Mouse (Mus musculus) heart, postnatal 36 days (tissue): Measurements from ENCODE around the gene Als2cr12. TPM values are rescaled to one million over a fixed set of nuclear protein-coding genes. Genes with fewer than 3 reads are reported as not detected.
"Not testable (repeated sequence)": the region's sequence is repeated elsewhere in the genome, so short reads cannot be mapped to it uniquely, and the experiment has no call there.

Experiments
- DNase-seq, 2 experiments: peaks; one replicate each; pipeline ENCODE4 v3.0.0; 2021 to 2022
- intact Hi-C: fragments of 180-260 bp; cut with DNase I; formaldehyde crosslinking; loops from one replicate; pipeline ENCODE4 v1.15.1; 2025
- total RNA-seq, 2 experiments: library from RNA; stranded (reverse); gene quantifications; 2 replicates each; pipeline ENCODE4 v1.2.3; 2021

The Als2cr12 gene
- total RNA-seq = not detected

GRCm38 (mm10) chr1:58695810-58696209 lies at the start of gene Als2cr12:
Gene Als2cr12, minus strand, starts transcription at chr1:58695989.
- DNase-seq, intact Hi-C loops: not testable (repeated sequence)

DNA sequence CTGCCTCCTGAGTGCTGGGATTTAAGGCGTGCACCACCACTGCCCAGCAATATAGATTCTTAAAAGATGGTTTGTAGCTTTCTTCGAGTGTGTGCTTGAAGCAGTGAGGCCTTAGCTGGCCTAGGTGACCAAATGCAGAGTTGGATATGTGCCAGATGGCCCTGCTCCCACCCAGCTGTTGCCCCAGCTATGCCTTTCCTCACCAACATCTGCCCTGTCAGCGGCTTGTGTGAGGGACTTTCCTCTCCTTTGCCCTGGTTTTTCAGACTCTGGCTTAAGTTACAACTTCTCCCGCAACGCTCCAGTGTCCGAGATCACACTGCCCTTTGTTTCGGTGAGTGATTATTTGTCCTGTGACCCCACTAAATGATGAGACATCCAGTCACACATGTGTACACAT lies 48.9 kb upstream of the Als2cr12 start:
- DNase-seq = no peak
- intact Hi-C loops = loop anchor here (5.0 kb wide), 4 partner anchors 32 to 182 kb away; partner anchors contain the start of genes Cflar, Fam126b and Ndufb3

- no peak for DNase-seq
- intact Hi-C loops = loop anchor here (5.0 kb wide), 1 partner anchor 106 kb away; no protein-coding TSS in a partner anchor
Observed at GRCm38 (mm10) chr1:58743252-58743651, 47.5 kb upstream of the Als2cr12 start.

GRCm38 (mm10) chr1:58742571-58743021 lies 46.8 kb upstream of the Als2cr12 start:
- no peak for DNase-seq
- intact Hi-C loops = loop anchor here (5.0 kb wide), 1 partner anchor 105 kb away; no protein-coding TSS in a partner anchor

- no peak for DNase-seq
- intact Hi-C loops = no loop called here
Observed at GRCm38 (mm10) chr1:58739529-58739928, 43.7 kb upstream of the Als2cr12 start.

GRCm38 (mm10) chr1:58736968-58737367 lies 41.2 kb upstream of the Als2cr12 start:
- intact Hi-C loops = no loop called here
- no peak for DNase-seq

GRCm38 (mm10) chr1:58735962-58736361 lies 40.2 kb upstream of the Als2cr12 start:
- DNase-seq = no peak
- intact Hi-C loops = no loop called here

GRCm38 (mm10) chr1:58734043-58734920 lies 38.5 kb upstream of the Als2cr12 start:
- intact Hi-C loops = no loop called here
- DNase-seq = no peak

- intact Hi-C loops = no loop called here
- DNase-seq = no peak
Observed at GRCm38 (mm10) chr1:58733636-58734035, 37.8 kb upstream of the Als2cr12 start.

- DNase-seq = no peak
- intact Hi-C loops = no loop called here
Observed at GRCm38 (mm10) chr1:58728590-58728868, 32.7 kb upstream of the Als2cr12 start.

GRCm38 (mm10) chr1:58727747-58728589 lies 32.2 kb upstream of the Als2cr12 start:
- intact Hi-C loops = no loop called here
- no peak for DNase-seq

DNA sequence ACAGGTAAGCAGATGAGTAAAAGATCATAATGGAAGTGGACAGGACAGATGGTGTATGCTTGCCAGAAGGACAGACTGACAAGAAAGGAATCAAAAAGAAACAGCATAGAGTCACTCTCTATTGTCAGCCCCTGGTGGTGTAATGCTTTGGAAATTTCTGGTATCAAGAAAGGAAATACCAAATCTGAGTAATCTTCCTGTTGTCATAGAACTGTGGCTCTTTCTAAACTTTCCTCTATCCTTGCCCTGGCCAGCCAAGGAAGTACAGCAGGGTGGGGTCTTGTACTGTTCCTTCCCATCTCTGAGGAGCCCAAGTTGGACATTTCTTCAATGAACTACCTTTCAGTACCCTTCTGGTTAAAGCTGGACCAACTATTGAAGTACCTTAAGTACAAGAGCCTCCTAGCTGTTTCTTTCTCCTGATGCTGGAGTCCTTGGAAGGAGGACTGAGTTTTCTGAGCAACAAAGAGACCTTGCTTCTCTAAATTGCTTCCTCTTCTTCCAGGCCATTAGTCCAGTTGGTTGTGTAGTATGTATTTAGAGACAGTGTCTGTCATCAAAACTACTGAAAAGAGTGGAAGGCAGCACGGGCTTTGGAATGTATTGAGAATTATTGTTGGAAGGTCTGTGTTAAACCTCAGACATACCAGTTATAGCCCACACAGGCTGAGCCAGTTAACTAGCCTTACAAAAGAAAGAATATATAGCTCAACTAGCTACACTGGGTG lies 31.4 kb upstream of the Als2cr12 start:
- intact Hi-C loops = no loop called here
- DNase-seq = no peak

DNA sequence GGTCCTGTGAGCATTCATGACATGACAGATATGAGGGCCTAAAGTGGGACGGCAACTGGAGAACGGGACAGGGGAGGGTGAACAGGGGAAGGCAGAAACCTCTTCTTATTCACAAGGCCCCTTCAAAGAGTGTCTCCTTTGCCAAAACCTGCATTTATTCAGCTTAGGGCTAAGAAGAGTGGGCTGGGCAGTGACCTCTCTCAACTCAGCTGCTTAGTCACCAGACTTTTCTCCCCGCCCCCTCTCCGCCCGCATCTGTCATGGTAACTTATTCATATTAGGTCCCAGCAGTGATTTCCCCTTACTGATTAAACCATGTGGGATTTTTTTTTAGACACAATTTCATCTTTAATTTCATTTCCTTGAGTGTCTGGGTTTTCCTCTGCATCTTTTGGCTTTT lies 30.0 kb upstream of the Als2cr12 start:
- intact Hi-C loops = no loop called here
- no peak for DNase-seq

- intact Hi-C loops = no loop called here
- no peak for DNase-seq
Observed at GRCm38 (mm10) chr1:58725095-58725494, 29.3 kb upstream of the Als2cr12 start.

- DNase-seq = no peak
- intact Hi-C loops = no loop called here
Observed at GRCm38 (mm10) chr1:58724533-58724932, 28.7 kb upstream of the Als2cr12 start.

DNA sequence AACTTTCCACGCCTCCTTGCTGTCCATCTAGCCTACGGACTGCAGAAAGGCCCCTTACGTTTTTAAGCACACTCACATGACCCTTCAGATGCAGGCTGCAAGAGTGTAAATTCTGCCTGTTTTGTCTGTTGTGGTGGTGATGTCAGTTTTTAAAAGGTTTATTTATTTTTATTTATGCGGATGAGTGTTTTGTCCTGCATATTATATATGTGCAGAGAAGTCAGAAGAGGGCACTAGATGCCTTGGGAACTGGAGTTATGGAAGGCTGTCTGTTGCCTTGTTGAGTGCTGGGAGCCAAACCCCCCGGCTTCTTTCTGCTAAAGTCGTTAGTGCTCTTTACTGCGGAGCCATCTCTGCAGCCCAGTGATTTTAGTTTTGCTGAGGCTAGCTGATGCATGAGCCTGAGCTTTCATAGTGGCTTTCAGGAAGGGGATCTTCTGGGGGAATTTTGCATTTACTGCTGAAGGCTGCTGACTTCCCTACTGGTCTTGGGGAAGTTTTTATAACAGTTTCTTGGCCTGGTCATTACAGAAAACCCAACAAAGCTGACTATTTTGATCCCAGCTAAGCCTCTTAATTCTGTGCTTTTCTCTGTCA lies 28.1 kb upstream of the Als2cr12 start:
- no peak for DNase-seq
- intact Hi-C loops = no loop called here

DNA sequence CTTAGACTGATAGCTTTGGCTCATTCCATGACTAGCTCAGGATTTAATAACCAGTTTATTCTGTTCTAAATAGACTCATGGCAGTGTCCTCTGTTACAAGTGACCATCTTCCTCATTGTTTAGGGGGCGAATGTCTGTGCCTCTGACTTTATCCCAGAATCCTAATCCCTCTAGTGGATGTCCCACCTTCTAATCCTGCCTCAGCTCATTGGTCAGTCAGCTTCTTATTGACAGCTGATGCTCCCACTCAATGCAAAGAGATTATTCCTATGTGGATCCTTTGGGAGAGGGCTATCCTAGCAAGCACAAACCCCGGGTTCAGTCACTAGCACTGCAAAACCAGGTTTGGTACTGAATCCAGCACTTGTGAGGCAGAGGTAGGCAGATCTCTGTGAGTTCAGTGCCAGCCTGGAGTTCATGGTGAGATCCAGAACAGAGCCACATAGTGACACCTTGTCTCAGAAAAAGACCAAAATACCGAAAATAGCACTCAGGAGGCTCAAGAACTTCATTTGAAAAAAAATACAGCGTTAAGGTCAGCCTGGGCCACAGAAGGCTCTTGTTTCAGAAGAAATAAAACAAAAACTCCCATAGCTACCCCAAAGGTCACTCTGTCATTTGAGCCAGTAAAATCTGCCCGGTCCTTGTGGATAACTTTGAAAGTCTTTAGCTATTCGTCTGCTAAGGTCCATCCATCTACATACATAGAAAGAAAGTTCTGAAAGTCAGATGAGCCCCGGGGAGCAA lies 27.4 kb upstream of the Als2cr12 start:
- intact Hi-C loops = no loop called here
- no peak for DNase-seq

GRCm38 (mm10) chr1:58722115-58722938 lies 26.5 kb upstream of the Als2cr12 start:
- intact Hi-C loops = no loop called here
- no peak for DNase-seq

DNA sequence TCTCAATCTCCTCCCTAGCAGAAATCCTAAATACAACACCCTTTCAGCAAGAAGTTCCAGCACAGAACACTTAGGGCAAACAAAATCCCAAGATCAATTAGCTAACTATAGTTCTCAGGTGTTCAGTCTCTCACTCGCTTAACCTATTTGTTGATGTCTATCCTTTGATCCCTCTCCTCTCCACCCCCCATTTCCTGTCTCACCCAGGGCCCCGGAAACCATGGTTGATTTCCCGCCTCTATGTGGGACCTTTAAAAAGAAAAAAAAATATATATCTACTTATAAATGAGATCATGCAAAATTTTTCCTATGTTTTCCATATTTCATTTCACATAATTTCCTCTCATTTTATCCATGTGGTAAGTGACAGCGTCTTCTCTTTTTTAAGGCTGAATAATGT lies 25.2 kb upstream of the Als2cr12 start:
- intact Hi-C loops = no loop called here
- no peak for DNase-seq
